Mouse (Mus musculus) liver, embryonic 12.5 days (tissue): Measurements from ENCODE around the gene Trim43a. TPM values are rescaled to one million over a fixed set of nuclear protein-coding genes. Genes with fewer than 3 reads are reported as not detected.
"Not testable (repeated sequence)": the region's sequence is repeated elsewhere in the genome, so short reads cannot be mapped to it uniquely, and the experiment has no call there.

Source experiments
- ATAC-seq: fragments of 200-750 bp; cut with Nextera tagmentation; 2 replicates; pipeline ENCODE4 v1.8.0; 2017; ENCODE audit warnings: moderate number of reproducible peaks, mild to moderate bottlenecking, moderate library complexity
- H3K27ac ChIP-seq: fragments of 300-500 bp; sonication (generic); 2 replicates; pipeline ENCODE4 v1.5.1; 2016; ENCODE audit warnings: mild to moderate bottlenecking
- H3K27me3 ChIP-seq: fragments of 300-500 bp; sonication (generic); replicated peaks from 2 replicates; pipeline ENCODE4 v1.6.1; 2016; ENCODE audit warnings: mild to moderate bottlenecking, moderate library complexity
- H3K36me3 ChIP-seq: fragments of 300-500 bp; sonication (generic); 2 replicates; pipeline ENCODE4 v1.6.1; 2016; ENCODE audit warnings: mild to moderate bottlenecking, moderate library complexity
- H3K4me1 ChIP-seq: fragments of 300-500 bp; sonication (generic); 2 replicates; pipeline ENCODE4 v1.6.1; 2016
- H3K4me2 ChIP-seq: fragments of 300-500 bp; sonication (generic); 2 replicates; pipeline ENCODE4 v1.6.1; 2016; ENCODE audit warnings: mild to moderate bottlenecking, moderate library complexity
- H3K4me3 ChIP-seq: fragments of 300-500 bp; sonication (generic); 2 replicates; pipeline ENCODE4 v1.5.1; 2016; ENCODE audit warnings: mild to moderate bottlenecking, moderate library complexity
- H3K9ac ChIP-seq: fragments of 300-500 bp; sonication (generic); 2 replicates; pipeline ENCODE4 v1.6.1; 2016; ENCODE audit warnings: mild to moderate bottlenecking, moderate library complexity
- H3K9me3 ChIP-seq: fragments of 300-500 bp; sonication (generic); replicated peaks from 2 replicates; pipeline ENCODE4 v1.6.1; 2016; ENCODE audit warnings: mild to moderate bottlenecking, moderate library complexity
- WGBS: fragments of 180-500 bp; shearing (Covaris S2); methylation state at CpG from one replicate; pipeline ENCODE4 v1.1.7; 2016; ENCODE audit not compliant: insufficient replicate concordance; 5-methylcytosine and 5-hydroxymethylcytosine counted together
- polyA plus RNA-seq: library from polyadenylated mRNA; unstranded; fragments of >200 nt; fragmentation: Nextera tagmentation; extraction: Ambion mirVana; gene quantifications from 2 replicates; pipeline ENCODE4 v1.2.1, GENCODE M21; 2016

The Trim43a gene
- polyA plus RNA-seq = not detected in 2 replicates

DNA sequence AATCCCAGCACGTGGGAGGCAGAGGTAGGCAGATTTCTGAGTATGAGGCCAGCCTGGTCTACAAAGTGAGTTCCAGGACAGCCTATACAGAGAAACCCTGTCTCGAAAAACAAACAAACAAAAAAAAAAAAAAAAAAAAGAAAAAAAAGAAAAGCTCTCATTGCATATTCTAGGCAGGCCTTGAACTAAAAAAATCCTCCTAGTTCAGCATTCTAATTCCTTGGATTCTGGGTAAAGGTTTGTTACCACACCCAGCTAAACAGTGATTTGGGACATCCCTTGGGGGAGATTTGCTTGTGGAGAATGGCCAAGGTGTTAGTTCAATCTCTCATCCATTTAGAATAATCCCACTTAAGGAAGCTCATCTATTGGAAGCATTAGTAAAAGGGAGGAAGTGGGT lies at the start of gene Trim43a:
Gene Trim43a, plus strand, starts transcription at position 301 of the 400 bp plus-strand sequence.
- not testable (repeated sequence) for H3K27me3 ChIP-seq, H3K36me3 ChIP-seq, H3K9me3 ChIP-seq, H3K27ac ChIP-seq, H3K9ac ChIP-seq, H3K4me2 ChIP-seq, H3K4me3 ChIP-seq, ATAC-seq, H3K4me1 ChIP-seq
- 60% methylated on average over 2 of the region's 2 CpGs for WGBS

DNA sequence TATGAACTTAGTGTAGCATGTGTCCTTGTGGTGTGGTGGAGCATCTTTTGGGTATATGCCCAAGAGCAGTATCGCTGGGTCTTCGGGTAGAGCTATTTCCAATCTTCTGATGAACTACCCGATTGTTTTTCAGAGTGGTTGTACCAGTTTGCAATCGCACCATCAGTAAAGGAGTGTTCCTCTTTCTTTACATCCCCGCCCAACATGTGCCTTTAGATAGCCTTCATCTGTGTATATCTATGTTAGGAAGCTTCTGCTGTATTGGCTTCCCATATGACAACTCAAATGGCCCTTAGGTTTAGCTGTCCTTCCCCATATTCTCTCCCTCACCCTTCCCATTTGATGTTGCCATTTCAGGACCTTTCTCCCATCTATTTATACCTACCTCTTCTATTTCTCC lies 46.6 kb upstream of the Trim43a start:
- H3K4me2 ChIP-seq = no peak overlapping the region
- no peaks in the 10 kb centered on the region for H3K36me3 ChIP-seq
- peaks cover 5% of the 10 kb centered on the region; the same call in 1 of the 2 replicates for H3K4me1 ChIP-seq
- no peaks in the 10 kb centered on the region for H3K9me3 ChIP-seq
- ATAC-seq = peak; percentile 62; the same call in 1 of the 2 replicates
- no peak overlapping the region for H3K4me3 ChIP-seq
- WGBS = 54% methylated on average over 5 of the region's 5 CpGs
- no peak overlapping the region for H3K27ac ChIP-seq
- H3K9ac ChIP-seq = no peak overlapping the region
- no peaks in the 10 kb centered on the region for H3K27me3 ChIP-seq

DNA sequence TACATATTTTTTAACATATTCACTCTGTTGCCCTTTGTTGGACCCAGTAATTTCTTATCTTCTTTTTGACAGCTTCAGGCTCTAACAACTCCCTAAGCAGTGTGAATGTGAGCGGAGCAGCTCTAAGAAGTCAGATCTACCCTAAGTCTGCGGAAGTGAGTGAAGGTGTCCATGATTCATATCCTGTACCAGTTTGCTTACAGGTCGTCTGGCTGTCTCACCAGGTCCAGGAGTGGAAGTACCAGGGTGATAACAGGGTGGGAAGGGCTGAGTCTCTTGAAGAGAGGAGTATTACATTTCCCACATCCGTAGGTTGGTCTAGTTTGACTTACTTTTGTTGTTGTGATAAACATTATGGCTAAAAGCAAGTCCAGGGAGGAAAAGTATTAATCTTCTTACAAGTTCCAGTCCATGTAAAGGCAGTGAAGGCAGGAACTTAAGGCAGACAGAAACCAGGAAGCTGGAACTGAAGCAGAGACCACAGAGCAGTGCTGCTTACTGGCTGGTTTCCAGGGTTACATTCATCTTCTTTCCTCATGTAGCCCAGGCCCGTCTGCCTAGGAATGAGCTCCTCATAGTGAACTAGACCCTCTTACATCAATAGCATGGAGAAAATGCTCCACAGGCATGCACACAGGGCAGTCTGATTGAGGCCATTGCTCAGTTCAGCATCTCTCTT lies 41.0 kb upstream of the Trim43a start:
- H3K27me3 ChIP-seq = no peaks in the 10 kb centered on the region
- H3K27ac ChIP-seq = no peak overlapping the region
- no peaks in the 10 kb centered on the region for H3K4me1 ChIP-seq
- ATAC-seq = no peak
- H3K4me3 ChIP-seq = no peak overlapping the region
- H3K36me3 ChIP-seq = no peaks in the 10 kb centered on the region
- 61% methylated on average over 5 of the region's 5 CpGs for WGBS
- H3K9ac ChIP-seq = no peak overlapping the region
- H3K4me2 ChIP-seq = no peak overlapping the region
- H3K9me3 ChIP-seq = no peaks in the 10 kb centered on the region

DNA sequence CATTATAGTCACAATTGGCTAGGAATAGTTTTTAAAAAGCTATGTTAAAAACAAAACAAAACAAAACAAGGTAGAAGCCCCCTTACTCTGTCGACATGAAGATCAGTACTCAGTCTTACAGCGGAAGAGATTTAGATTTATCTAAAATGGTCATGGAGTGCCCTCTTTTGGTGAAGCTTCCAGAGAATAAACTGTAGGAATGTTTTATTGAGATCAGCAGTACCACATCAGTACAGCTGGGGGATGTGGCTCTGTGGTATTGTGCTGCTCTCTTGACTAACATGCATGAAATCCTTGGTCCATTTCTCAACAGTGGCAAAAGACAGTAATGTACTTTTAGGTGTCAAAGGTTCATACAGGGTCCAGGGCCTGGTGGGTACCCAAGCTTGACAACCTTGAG lies 37.9 kb upstream of the Trim43a start:
- Histone ChIP-seq H3K4me1 (peaks cover 10% of the 10 kb centered on the region), H3K9ac (no peak overlapping the region), H3K4me3 (no peak overlapping the region), H3K4me2 (no peak overlapping the region), H3K27me3 (no peaks in the 10 kb centered on the region), H3K9me3 (no peaks in the 10 kb centered on the region), H3K27ac (no peak overlapping the region), H3K36me3 (no peaks in the 10 kb centered on the region)
- WGBS = 33% methylated on average over 2 of the region's 2 CpGs
- ATAC-seq = no peak

DNA sequence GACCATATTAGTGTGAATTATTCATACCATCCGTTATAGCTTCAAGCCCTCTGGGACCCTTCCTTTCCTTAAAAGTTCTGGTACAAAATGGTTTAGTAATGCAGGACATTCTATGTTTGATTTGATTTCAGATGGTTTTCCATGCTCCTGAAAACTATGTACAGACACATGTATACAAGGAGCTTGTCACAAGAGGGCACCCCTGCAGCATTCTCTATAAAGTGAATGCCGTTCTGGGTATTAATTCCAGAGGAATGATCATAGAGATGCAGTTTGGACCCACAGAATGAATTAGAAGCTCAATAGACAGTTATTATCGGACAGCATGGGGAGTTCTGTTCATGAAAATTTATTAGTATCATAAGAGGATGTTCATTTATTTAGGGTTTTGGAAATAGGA lies 35.2 kb upstream of the Trim43a start:
- H3K4me1 ChIP-seq = peaks cover 31% of the 10 kb centered on the region
- no peaks in the 10 kb centered on the region for H3K27me3 ChIP-seq
- no peak overlapping the region for H3K4me2 ChIP-seq
- H3K9ac ChIP-seq = no peak overlapping the region
- ATAC-seq = no peak
- H3K27ac ChIP-seq = no peak overlapping the region
- no peaks in the 10 kb centered on the region for H3K9me3 ChIP-seq
- no peaks in the 10 kb centered on the region for H3K36me3 ChIP-seq
- no peak overlapping the region for H3K4me3 ChIP-seq
- 42% methylated on average over 3 of the region's 3 CpGs for WGBS

DNA sequence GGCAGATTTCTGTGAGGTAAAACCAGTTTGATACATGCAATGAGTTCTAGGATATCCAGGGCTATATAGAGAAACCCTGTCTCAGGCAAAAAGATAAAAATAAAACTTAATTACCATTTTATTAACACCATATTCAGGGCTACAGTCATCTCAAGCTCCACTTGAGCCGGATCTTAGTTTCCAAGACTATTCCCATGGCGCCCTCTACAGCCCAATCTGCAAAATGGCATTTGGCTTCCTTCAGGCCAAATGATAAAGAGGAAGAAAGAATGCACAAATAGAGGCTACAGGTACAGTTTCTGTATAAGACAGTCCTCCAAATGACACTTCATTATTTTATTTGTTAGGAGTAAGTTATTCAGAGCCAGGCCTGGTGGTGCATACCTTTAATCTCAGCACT lies 34.5 kb upstream of the Trim43a start:
- H3K27ac ChIP-seq = no peak overlapping the region
- no peak overlapping the region for H3K4me3 ChIP-seq
- WGBS = 2% methylated on average over 2 of the region's 2 CpGs
- H3K36me3 ChIP-seq = peaks cover under 1% of the 10 kb centered on the region; the same call in 1 of the 2 replicates
- no peak for ATAC-seq
- H3K9me3 ChIP-seq = no peaks in the 10 kb centered on the region
- peaks cover 36% of the 10 kb centered on the region for H3K4me1 ChIP-seq
- no peaks in the 10 kb centered on the region for H3K27me3 ChIP-seq
- H3K9ac ChIP-seq = no peak overlapping the region
- H3K4me2 ChIP-seq = no peak overlapping the region

DNA sequence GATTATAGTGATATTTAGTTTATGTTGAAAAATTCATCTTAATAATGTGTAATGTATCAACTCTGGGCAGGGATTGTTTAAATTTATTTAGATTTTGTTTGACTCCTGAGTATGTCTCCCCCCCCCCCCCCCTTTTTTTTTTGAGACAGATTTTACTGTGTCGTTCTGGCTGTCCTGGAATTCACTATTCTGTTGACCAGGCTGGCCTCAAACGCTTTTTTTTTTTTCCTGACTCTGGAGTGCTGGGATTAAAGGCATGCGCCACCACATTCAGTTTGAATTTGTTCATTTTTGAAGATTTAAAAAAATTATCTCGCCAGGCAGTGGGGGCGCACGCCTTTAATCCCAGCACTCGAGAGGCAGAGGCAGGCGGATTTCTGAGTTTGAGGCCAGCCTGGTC lies 34.0 kb upstream of the Trim43a start:
- Histone ChIP-seq H3K27me3 (no peaks in the 10 kb centered on the region), H3K27ac (no peak overlapping the region), H3K9ac (no peak overlapping the region), H3K4me2 (0 out of 2 replicates have a peak overlapping the region, but pooled peaks have one; percentile 76), H3K4me3 (no peak overlapping the region), H3K36me3 (peaks cover 5% of the 10 kb centered on the region; the same call in 1 of the 2 replicates), H3K4me1 (peaks cover 36% of the 10 kb centered on the region), H3K9me3 (no peaks in the 10 kb centered on the region)
- 46% methylated on average over 8 of the region's 8 CpGs for WGBS
- no peak for ATAC-seq

DNA sequence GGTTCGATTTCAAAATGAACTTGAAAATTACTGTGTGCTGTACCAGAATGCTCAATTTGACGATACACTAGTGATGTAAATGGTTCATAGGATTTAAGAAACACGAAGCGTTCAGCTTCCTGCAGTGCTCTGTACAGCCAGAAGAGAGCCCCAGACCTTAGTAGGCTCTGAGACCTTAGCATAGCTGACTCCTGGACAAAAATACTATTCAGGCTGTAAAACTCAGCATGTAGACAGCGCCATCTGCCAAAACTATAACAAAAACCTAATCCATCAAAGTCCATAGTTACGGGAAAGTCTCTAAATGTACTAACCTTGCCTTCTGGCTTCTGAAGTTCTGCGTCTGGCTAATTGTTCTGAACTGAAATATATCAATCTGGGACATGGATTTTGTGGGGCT lies 33.4 kb upstream of the Trim43a start:
- H3K9ac ChIP-seq = peak overlapping the region; percentile 84; the same call in 1 of the 2 replicates
- peak overlapping the region; percentile 76 for H3K4me2 ChIP-seq
- H3K4me3 ChIP-seq = peak overlapping the region; percentile 90
- H3K27me3 ChIP-seq = no peaks in the 10 kb centered on the region
- H3K4me1 ChIP-seq = peaks cover 36% of the 10 kb centered on the region
- peaks cover 8% of the 10 kb centered on the region; the same call in 1 of the 2 replicates for H3K36me3 ChIP-seq
- WGBS = 20% methylated on average over 7 of the region's 7 CpGs
- ATAC-seq = peak; percentile 20; the same call in 1 of the 2 replicates
- H3K9me3 ChIP-seq = no peaks in the 10 kb centered on the region
- peak overlapping the region; percentile 34 for H3K27ac ChIP-seq

DNA sequence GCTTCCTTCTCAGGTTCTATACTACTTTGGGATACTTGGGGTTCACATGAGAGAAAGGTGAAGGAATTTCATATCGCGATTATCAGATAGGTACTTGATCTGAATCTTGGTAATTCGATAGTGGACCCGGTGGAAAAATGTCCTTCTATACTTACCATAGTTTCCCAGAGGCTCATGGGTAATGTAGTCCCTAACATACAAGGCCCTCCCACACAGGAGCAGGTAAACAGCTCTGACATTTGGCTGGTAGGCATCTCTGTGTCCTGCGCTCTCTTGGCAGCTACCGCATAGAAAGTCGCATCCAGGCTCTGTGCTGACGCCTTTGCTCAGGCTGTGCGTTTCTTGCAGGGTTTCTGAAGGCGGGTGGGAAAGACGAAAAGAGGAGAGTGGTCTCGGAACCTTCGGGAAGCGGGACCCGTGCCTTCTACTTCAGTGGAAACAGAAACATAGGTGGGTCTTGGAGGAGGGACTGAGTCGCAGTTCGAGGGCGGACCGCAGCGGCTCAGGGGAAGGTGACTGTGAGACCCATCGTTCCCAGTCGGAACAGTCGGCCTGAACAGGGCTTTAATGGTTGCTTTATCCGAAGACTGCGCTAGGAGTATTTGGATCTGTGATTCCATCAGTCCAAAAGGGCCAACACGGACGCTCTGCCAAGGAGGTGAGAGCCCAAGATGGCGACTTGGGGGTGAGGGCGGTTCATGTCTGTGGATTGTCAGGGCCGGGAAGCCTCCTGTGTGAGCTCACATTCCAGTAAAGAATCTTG lies 32.7 kb upstream of the Trim43a start, which contains the start of gene Zfp949:
Gene Zfp949, plus strand, starts transcription at position 170 of the 763 bp plus-strand sequence.
- no peaks in the 10 kb centered on the region for H3K27me3 ChIP-seq
- H3K9me3 ChIP-seq = no peaks in the 10 kb centered on the region
- WGBS = under 1% methylated on average over 30 of the region's 30 CpGs
- peak within 1 kb of the TSS; percentile 76 for H3K4me2 ChIP-seq
- H3K36me3 ChIP-seq = peaks cover 14% of the 10 kb centered on the region; the same call in 1 of the 2 replicates
- peak within 1 kb of the TSS; percentile 88 for H3K27ac ChIP-seq
- H3K4me1 ChIP-seq = peaks cover 36% of the 10 kb centered on the region
- H3K4me3 ChIP-seq = peak within 1 kb of the TSS; percentile 90
- H3K9ac ChIP-seq = peak within 1 kb of the TSS; percentile 84
- ATAC-seq = peak; percentile 95

DNA sequence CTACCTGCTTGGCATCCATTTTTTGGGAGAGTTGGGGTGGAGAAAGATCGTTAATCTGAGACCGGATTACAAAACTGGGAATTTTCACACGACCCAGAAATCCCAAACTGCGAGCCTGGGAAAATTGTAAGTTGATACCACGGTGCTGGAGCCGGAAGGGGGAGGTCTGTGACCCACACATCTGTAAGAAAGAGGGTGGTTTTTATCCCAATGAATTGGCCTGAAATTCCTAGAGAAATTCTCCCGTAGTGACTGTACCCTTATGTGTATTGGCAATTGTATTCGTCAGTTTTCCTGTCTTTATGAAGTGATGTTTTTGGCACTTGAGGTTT lies 32.1 kb upstream of the Trim43a start:
- H3K9me3 ChIP-seq = no peaks in the 10 kb centered on the region
- H3K9ac ChIP-seq = peak overlapping the region; percentile 84
- H3K36me3 ChIP-seq = peaks cover 16% of the 10 kb centered on the region; the same call in 1 of the 2 replicates
- ATAC-seq = no peak
- peak overlapping the region; percentile 88 for H3K27ac ChIP-seq
- H3K4me1 ChIP-seq = peaks cover 36% of the 10 kb centered on the region
- H3K27me3 ChIP-seq = no peaks in the 10 kb centered on the region
- peak overlapping the region; percentile 76 for H3K4me2 ChIP-seq
- H3K4me3 ChIP-seq = peak overlapping the region; percentile 90
- 5% methylated on average over 8 of the region's 8 CpGs for WGBS

DNA sequence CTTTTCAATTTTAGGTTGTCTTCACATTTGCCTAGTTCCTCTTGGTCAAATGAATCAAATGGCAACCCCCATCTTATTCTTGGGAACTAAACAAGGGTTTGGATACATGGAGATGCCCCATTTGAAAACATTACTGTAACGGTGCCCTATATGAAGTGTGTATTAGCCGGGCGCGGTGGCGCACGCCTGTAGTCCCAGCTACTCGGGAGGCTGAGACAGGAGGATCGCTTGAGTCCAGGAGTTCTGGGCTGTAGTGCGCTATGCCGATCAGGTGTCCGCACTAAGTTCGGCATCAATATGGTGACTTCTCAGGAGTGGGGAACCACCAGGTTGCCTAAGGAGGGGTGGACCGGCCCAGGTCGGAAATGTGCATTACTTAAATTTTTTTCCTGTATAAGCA lies 27.6 kb upstream of the Trim43a start:
- H3K9ac ChIP-seq = no peak overlapping the region
- H3K4me2 ChIP-seq = no peak overlapping the region
- no peak for ATAC-seq
- H3K27me3 ChIP-seq = no peaks in the 10 kb centered on the region
- no peak overlapping the region for H3K4me3 ChIP-seq
- no peaks in the 10 kb centered on the region for H3K9me3 ChIP-seq
- H3K36me3 ChIP-seq = peaks cover 37% of the 10 kb centered on the region
- H3K4me1 ChIP-seq = peaks cover 26% of the 10 kb centered on the region
- no peak overlapping the region for H3K27ac ChIP-seq
- 93% methylated on average over 14 of the region's 14 CpGs for WGBS

DNA sequence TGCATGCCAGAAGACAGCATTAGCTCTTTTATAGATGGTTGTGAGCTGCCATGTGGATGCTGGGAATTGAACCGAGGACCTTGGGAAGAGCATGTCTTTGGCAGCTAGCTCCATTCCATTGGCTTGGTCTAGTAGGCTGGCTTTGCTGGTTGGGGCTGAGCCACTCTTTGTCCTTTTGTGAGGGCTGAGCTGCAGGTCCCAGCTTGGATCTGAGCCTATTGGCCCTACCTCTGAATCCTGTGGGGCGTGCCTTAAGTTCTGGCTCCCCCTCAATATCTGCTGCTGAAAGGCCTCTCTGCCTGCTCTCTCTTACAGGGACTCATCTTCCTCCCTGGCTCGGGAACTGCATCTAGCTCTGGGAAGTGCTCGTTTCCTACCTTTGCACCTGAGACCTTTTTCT lies 22.5 kb upstream of the Trim43a start:
- H3K9ac ChIP-seq = no peak overlapping the region
- no peak overlapping the region for H3K27ac ChIP-seq
- no peaks in the 10 kb centered on the region for H3K9me3 ChIP-seq
- WGBS = 85% methylated on average over 4 of the region's 4 CpGs
- H3K4me1 ChIP-seq = no peaks in the 10 kb centered on the region
- no peak for ATAC-seq
- no peaks in the 10 kb centered on the region for H3K27me3 ChIP-seq
- no peak overlapping the region for H3K4me3 ChIP-seq
- H3K4me2 ChIP-seq = no peak overlapping the region
- H3K36me3 ChIP-seq = peaks cover 51% of the 10 kb centered on the region
